Mouse (Mus musculus) frontal cortex, postnatal 10 days (tissue): ENCODE measurements at regions not wholly inside any gene's neighbourhood (a gene's known extent, or its start where the extent isn't known, plus 50 kb on each side); places are given as distances from the start of the nearest gene placed in this dataset.

Source experiments
- DNase-seq, 2 experiments: peaks; one replicate each; pipeline ENCODE4 v3.0.0; 2022; ENCODE audit warnings: low spot score in 2 of 2, mixed read lengths in 1 of 2

- DNase-seq, result no peak
Observed at GRCm38 (mm10) chr12:13100505-13101354, 148.3 kb downstream of the Ddx1 start.

- DNase-seq, result no peak
Observed at GRCm38 (mm10) chr12:13094111-13094851, 152.6 kb upstream of the Mycn start.

GRCm38 (mm10) chr12:13085951-13086350 lies 144.2 kb upstream of the Mycn start:
- DNase-seq, result no peak

GRCm38 (mm10) chr12:13085484-13085883 lies 143.8 kb upstream of the Mycn start:
- no peak for DNase-seq

- peak in 1 of 2 experiments; percentile 55 for DNase-seq
Observed at GRCm38 (mm10) chr12:13083337-13084054, 141.8 kb upstream of the Mycn start.

GRCm38 (mm10) chr12:13080791-13081190 lies 139.1 kb upstream of the Mycn start:
- no peak for DNase-seq

GRCm38 (mm10) chr12:13079832-13080231 lies 138.1 kb upstream of the Mycn start:
- DNase-seq, result no peak

- DNase-seq, result no peak
Observed at GRCm38 (mm10) chr12:13077689-13078088, 136.0 kb upstream of the Mycn start.

- DNase-seq, result no peak
Observed at GRCm38 (mm10) chr12:13076699-13077287, 135.1 kb upstream of the Mycn start.

- DNase-seq, result no peak
Observed at GRCm38 (mm10) chr12:13073126-13073886, 131.6 kb upstream of the Mycn start.

- no peak for DNase-seq
Observed at GRCm38 (mm10) chr12:13067295-13067694, 125.6 kb upstream of the Mycn start.

- no peak for DNase-seq
Observed at GRCm38 (mm10) chr12:13066604-13067181, 125.0 kb upstream of the Mycn start.

GRCm38 (mm10) chr12:13059473-13059872 lies 117.8 kb upstream of the Mycn start:
- no peak for DNase-seq

GRCm38 (mm10) chr12:13056246-13056645 lies 114.5 kb upstream of the Mycn start:
- peak in 1 of 2 experiments; percentile 16 for DNase-seq

GRCm38 (mm10) chr12:13054611-13055010 lies 112.9 kb upstream of the Mycn start:
- DNase-seq, result peak in 1 of 2 experiments; percentile 15

- peak in 1 of 2 experiments; percentile 30 for DNase-seq
Observed at GRCm38 (mm10) chr12:13053746-13054145, 112.0 kb upstream of the Mycn start.

- DNase-seq, result no peak
Observed at GRCm38 (mm10) chr12:13052845-13053623, 111.3 kb upstream of the Mycn start.

- DNase-seq, result no peak
Observed at GRCm38 (mm10) chr12:13052164-13052563, 110.5 kb upstream of the Mycn start.

GRCm38 (mm10) chr12:13049659-13050058 lies 107.9 kb upstream of the Mycn start:
- no peak for DNase-seq
